Mouse (Mus musculus): ENCODE measurements around the gene Tnfrsf9.

The Tnfrsf9 gene

GRCm38 (mm10) chr4:150937293-150938062 lies 23.1 kb downstream of the Tnfrsf9 start:
- DNase-seq, result peak; percentile 55

GRCm38 (mm10) chr4:150938063-150938452 lies 23.7 kb downstream of the Tnfrsf9 start:
- DNase-seq, result peak; percentile 38

GRCm38 (mm10) chr4:150939991-150940651 lies 25.8 kb downstream of the Tnfrsf9 start:
- DNase-seq, result no peak

- peak; percentile 36 for DNase-seq
Measured at GRCm38 (mm10) chr4:150944707-150945106, 30.3 kb downstream of the Tnfrsf9 start.

- no peak for DNase-seq
Measured at GRCm38 (mm10) chr4:150950972-150951371, 36.6 kb downstream of the Tnfrsf9 start.

- peak; percentile 42 for DNase-seq
Measured at GRCm38 (mm10) chr4:150956369-150957105, 42.2 kb downstream of the Tnfrsf9 start.

GRCm38 (mm10) chr4:150957106-150957458 lies 42.7 kb downstream of the Tnfrsf9 start:
- DNase-seq, result no peak

GRCm38 (mm10) chr4:150958536-150958935 lies 44.2 kb downstream of the Tnfrsf9 start:
- no peak for DNase-seq

GRCm38 (mm10) chr4:150962231-150962630 lies 47.9 kb downstream of the Tnfrsf9 start:
- peak; percentile 26 for DNase-seq

GRCm38 (mm10) chr4:150963711-150964110 lies 49.3 kb downstream of the Tnfrsf9 start:
- DNase-seq, result no peak

GRCm38 (mm10) chr4:150964635-150965554 lies 50.5 kb downstream of the Tnfrsf9 start:
- peak; percentile 75 for DNase-seq

GRCm38 (mm10) chr4:150965555-150965951 lies 51.2 kb downstream of the Tnfrsf9 start:
- DNase-seq, result no peak

GRCm38 (mm10) chr4:150966556-150966955 lies 52.2 kb downstream of the Tnfrsf9 start:
- DNase-seq, result peak; percentile 44

- DNase-seq, result no peak
Measured at GRCm38 (mm10) chr4:150968956-150969355, 54.6 kb downstream of the Tnfrsf9 start.

GRCm38 (mm10) chr4:150973264-150973663 lies 58.9 kb downstream of the Tnfrsf9 start:
- DNase-seq, result peak; percentile 25

GRCm38 (mm10) chr4:150975145-150975544 lies 60.8 kb downstream of the Tnfrsf9 start:
- no peak for DNase-seq

- DNase-seq, result no peak
Measured at GRCm38 (mm10) chr4:150978156-150978910, 64.0 kb downstream of the Tnfrsf9 start.

GRCm38 (mm10) chr4:150979455-150979854 lies 65.1 kb downstream of the Tnfrsf9 start:
- no peak for DNase-seq

- DNase-seq, result no peak
Measured at GRCm38 (mm10) chr4:150980153-150980552, 65.8 kb downstream of the Tnfrsf9 start.

- no peak for DNase-seq
Measured at GRCm38 (mm10) chr4:150990148-150990547, 75.8 kb downstream of the Tnfrsf9 start.

Data from right cerebral cortex, adult 18-20 months (tissue).